In the genomic region with DNA sequence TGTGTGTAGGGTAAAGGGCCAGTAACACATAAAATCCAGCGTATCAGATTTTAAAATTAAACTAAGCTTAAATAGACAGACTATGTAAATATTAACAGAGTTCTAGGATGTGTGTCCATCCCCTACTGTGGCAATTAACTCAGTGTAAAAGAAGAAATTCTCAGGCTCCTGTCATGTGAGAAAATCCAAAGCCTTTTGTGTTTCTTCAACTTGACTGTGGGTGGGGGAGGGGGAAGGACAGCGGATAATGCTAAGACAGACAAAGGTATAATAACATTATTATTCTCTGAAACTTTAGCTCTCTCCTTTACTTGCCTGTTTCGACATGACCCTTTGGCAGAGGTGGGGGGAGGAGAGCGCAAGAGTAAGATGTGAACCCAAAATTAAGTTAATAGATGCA, we compare ENCODE assay signal across 20 mouse cellular contexts. TPM values are rescaled to one million over a fixed set of nuclear protein-coding genes. Genes with fewer than 3 reads are reported as not detected.
DNase-seq lines count a peak whose midpoint lies in the region; ATAC-seq and TF ChIP-seq lines count a peak whose summit lies in the region.
"Had no signal": no experiment of that assay in that cellular context is flagged by ENCODE, and none has a peak within 500 bp of the region (broad histone marks: within the 10 kb centered on the region; RNA-seq: fewer than 3 reads in every experiment).

No protein-coding gene starts in this region.

- no peak overlapping the region for H3K9ac ChIP-seq in forebrain, postnatal 0 days
- no peak overlapping the region for H3K9ac ChIP-seq in midbrain, embryonic 11.5 days (ENCODE audit: low read length)
- no peak overlapping the region for H3K9ac ChIP-seq in midbrain, postnatal 0 days (replicated peaks; ENCODE audit: low read length, poor library complexity, severe bottlenecking)
- H3K9ac ChIP-seq in forebrain, embryonic 13.5 days = 0 out of 2 replicates have a peak overlapping the region, but pooled peaks have one; percentile 1
- H3K9ac ChIP-seq in midbrain, embryonic 14.5 days (replicated peaks; ENCODE audit: low read length) = no peak overlapping the region
- H3K9ac ChIP-seq: embryonic facial prominence, embryonic 15.5 days; heart, embryonic 15.5 days; hindbrain, embryonic 15.5 days; neural tube, embryonic 12.5 days had no signal

- peak; percentile 23 for DNase-seq in forebrain, embryonic 10.5 days (ENCODE audit: extremely low spot score, low spot score)
- DNase-seq in forebrain, postnatal 0 days = no peak
- DNase-seq in midbrain, embryonic 11.5 days (ENCODE audit: low spot score, missing footprints) = no peak
- DNase-seq in midbrain, postnatal 0 days (ENCODE audit: low spot score) = no peak
- DNase-seq in midbrain, embryonic 14.5 days = peak; percentile 60
- no peak for DNase-seq in right cerebral cortex, postnatal 14 days
- DNase-seq: adrenal gland, adult 8-10 months; cerebellum, adult 11-12 months; cerebellum, postnatal 25 days; heart, adult 2 months; lung, adult 18-20 months; thymus, adult 18-20 months had no signal

- WGBS in forebrain, embryonic 10.5 days = 42% methylated on average over 4 of the region's 4 CpGs
- WGBS in forebrain, postnatal 0 days = 16% methylated on average over 4 of the region's 4 CpGs
- 31% methylated on average over 4 of the region's 4 CpGs for WGBS in midbrain, embryonic 11.5 days
- 33% methylated on average over 4 of the region's 4 CpGs for WGBS in midbrain, postnatal 0 days
- whole genome bisulfite sequencing in forebrain, embryonic 13.5 days = 8% methylated on average over 4 of the region's 4 CpGs
- 17% methylated on average over 4 of the region's 4 CpGs for WGBS in midbrain, embryonic 14.5 days

- no peaks in the 10 kb centered on the region for H3K9me3 ChIP-seq in forebrain, embryonic 10.5 days
- H3K9me3 ChIP-seq in forebrain, postnatal 0 days (ENCODE audit: low read length) = no peaks in the 10 kb centered on the region
- no peaks in the 10 kb centered on the region for H3K9me3 ChIP-seq in midbrain, embryonic 11.5 days (ENCODE audit: control insufficient read depth, low read length)
- H3K9me3 ChIP-seq in midbrain, postnatal 0 days (ENCODE audit: low read length) = no peaks in the 10 kb centered on the region
- H3K9me3 ChIP-seq in forebrain, embryonic 13.5 days (replicated peaks) = no peaks in the 10 kb centered on the region
- H3K9me3 ChIP-seq in midbrain, embryonic 14.5 days (ENCODE audit: control insufficient read depth, low read length) = no peaks in the 10 kb centered on the region
- H3K9me3 ChIP-seq: embryonic facial prominence, embryonic 15.5 days; heart, embryonic 15.5 days; hindbrain, embryonic 15.5 days; neural tube, embryonic 12.5 days had no signal

- peak overlapping the region; percentile 23; the same call in 1 of the 2 replicates for H3K4me3 ChIP-seq in forebrain, embryonic 10.5 days
- no peak overlapping the region for H3K4me3 ChIP-seq in forebrain, postnatal 0 days (ENCODE audit: low read depth, low read length)
- no peak overlapping the region for H3K4me3 ChIP-seq in midbrain, embryonic 11.5 days (ENCODE audit: low read depth, low read length)
- H3K4me3 ChIP-seq in midbrain, postnatal 0 days (ENCODE audit: low read depth, low read length) = no peak overlapping the region
- no peak overlapping the region for H3K4me3 ChIP-seq in forebrain, embryonic 13.5 days
- H3K4me3 ChIP-seq in midbrain, embryonic 14.5 days (replicated peaks; ENCODE audit: low read depth, low read length) = no peak overlapping the region
- H3K4me3 ChIP-seq: embryonic facial prominence, embryonic 15.5 days; heart, adult 2 months; heart, embryonic 15.5 days; hindbrain, embryonic 15.5 days; neural tube, embryonic 12.5 days had no signal

- H3K27ac ChIP-seq in forebrain, embryonic 10.5 days = peak overlapping the region; percentile 83
- H3K27ac ChIP-seq in forebrain, postnatal 0 days (ENCODE audit: low read depth, low read length) = no peak overlapping the region
- peak overlapping the region; percentile 59; the same call in 1 of the 2 replicates for H3K27ac ChIP-seq in midbrain, embryonic 11.5 days (ENCODE audit: low read depth, low read length)
- H3K27ac ChIP-seq in midbrain, postnatal 0 days (ENCODE audit: low read depth, low read length) = no peak overlapping the region
- H3K27ac ChIP-seq in forebrain, embryonic 13.5 days = peak overlapping the region; percentile 71
- no peak overlapping the region for H3K27ac ChIP-seq in midbrain, embryonic 14.5 days (replicated peaks; ENCODE audit: low read depth, low read length)
- H3K27ac ChIP-seq: embryonic facial prominence, embryonic 15.5 days; heart, adult 2 months; heart, embryonic 15.5 days; hindbrain, embryonic 15.5 days; neural tube, embryonic 12.5 days had no signal

- ATAC-seq in forebrain, postnatal 0 days = no peak
- ATAC-seq in midbrain, embryonic 11.5 days (ENCODE audit: low FRiP score) = peak; percentile 62; the same call in 1 of the 2 replicates
- no peak for ATAC-seq in midbrain, postnatal 0 days (ENCODE audit: low FRiP score)
- ATAC-seq in forebrain, embryonic 13.5 days = no peak
- ATAC-seq in midbrain, embryonic 14.5 days (ENCODE audit: low FRiP score, low TSS enrichment) = no peak
- ATAC-seq in monocyte, adult 5-6 weeks (replicated peaks; ENCODE audit: insufficient number of reproducible peaks, low FRiP score, low TSS enrichment, poor library complexity, severe bottlenecking) = no peak

- peaks cover 63% of the 10 kb centered on the region for H3K36me3 ChIP-seq in forebrain, embryonic 10.5 days (replicated peaks)
- H3K36me3 ChIP-seq in forebrain, postnatal 0 days (ENCODE audit: insufficient read depth) = no peaks in the 10 kb centered on the region
- H3K36me3 ChIP-seq in midbrain, embryonic 11.5 days (ENCODE audit: control insufficient read depth, insufficient read depth, low read length) = no peaks in the 10 kb centered on the region
- H3K36me3 ChIP-seq in midbrain, postnatal 0 days (ENCODE audit: insufficient read depth, low read length) = no peaks in the 10 kb centered on the region
- peaks cover 3% of the 10 kb centered on the region; the same call in 1 of the 2 replicates for H3K36me3 ChIP-seq in forebrain, embryonic 13.5 days (ENCODE audit: poor library complexity, severe bottlenecking)
- 0 out of 2 replicates have a peak, but pooled peaks cover 6% of the 10 kb centered on the region for H3K36me3 ChIP-seq in midbrain, embryonic 14.5 days (ENCODE audit: control insufficient read depth, insufficient read depth, low read length)
- H3K36me3 ChIP-seq: hindbrain, embryonic 15.5 days had no signal

- H3K4me2 ChIP-seq in forebrain, postnatal 0 days (ENCODE audit: low read depth) = no peak overlapping the region
- H3K4me2 ChIP-seq in midbrain, embryonic 11.5 days = peak overlapping the region; percentile 18; the same call in 1 of the 2 replicates
- H3K4me2 ChIP-seq in midbrain, postnatal 0 days (ENCODE audit: low read depth, low read length, poor library complexity, severe bottlenecking) = no peak overlapping the region
- peak overlapping the region; percentile 26 for H3K4me2 ChIP-seq in forebrain, embryonic 13.5 days
- H3K4me2 ChIP-seq in midbrain, embryonic 14.5 days (ENCODE audit: low read length) = peak overlapping the region; percentile 6; the same call in 1 of the 2 replicates
- H3K4me2 ChIP-seq: embryonic facial prominence, embryonic 15.5 days; heart, embryonic 15.5 days; hindbrain, embryonic 15.5 days had no signal

- no peak for TF ChIP-seq CTCF in forebrain, postnatal 0 days (IDR thresholded peaks at IDR 0.05; ENCODE audit: low read depth)
- TF ChIP-seq CTCF in midbrain, postnatal 0 days (IDR thresholded peaks at IDR 0.05) = no peak

- peaks cover 91% of the 10 kb centered on the region for H3K4me1 ChIP-seq in forebrain, embryonic 10.5 days
- H3K4me1 ChIP-seq in forebrain, postnatal 0 days (ENCODE audit: insufficient read depth) = peaks cover 29% of the 10 kb centered on the region
- H3K4me1 ChIP-seq in midbrain, embryonic 11.5 days (ENCODE audit: control insufficient read depth, insufficient read depth, low read length) = peaks cover 58% of the 10 kb centered on the region
- H3K4me1 ChIP-seq in midbrain, postnatal 0 days (ENCODE audit: insufficient read depth, low read length) = peaks cover 18% of the 10 kb centered on the region; the same call in 1 of the 2 replicates
- peaks cover 92% of the 10 kb centered on the region for H3K4me1 ChIP-seq in forebrain, embryonic 13.5 days
- peaks cover 60% of the 10 kb centered on the region for H3K4me1 ChIP-seq in midbrain, embryonic 14.5 days (ENCODE audit: control insufficient read depth, insufficient read depth, low read length)

- H3K27me3 ChIP-seq in forebrain, embryonic 10.5 days (ENCODE audit: poor library complexity, severe bottlenecking) = no peaks in the 10 kb centered on the region
- H3K27me3 ChIP-seq in forebrain, postnatal 0 days (ENCODE audit: insufficient read depth, low read length) = no peaks in the 10 kb centered on the region
- no peaks in the 10 kb centered on the region for H3K27me3 ChIP-seq in midbrain, embryonic 11.5 days (ENCODE audit: control insufficient read depth, insufficient read depth, low read length)
- H3K27me3 ChIP-seq in midbrain, postnatal 0 days (ENCODE audit: insufficient read depth, low read length) = no peaks in the 10 kb centered on the region
- no peaks in the 10 kb centered on the region for H3K27me3 ChIP-seq in forebrain, embryonic 13.5 days
- no peaks in the 10 kb centered on the region for H3K27me3 ChIP-seq in midbrain, embryonic 14.5 days (ENCODE audit: control insufficient read depth, insufficient read depth, low read length)
- H3K27me3 ChIP-seq: embryonic facial prominence, embryonic 15.5 days; heart, embryonic 15.5 days; hindbrain, embryonic 15.5 days; neural tube, embryonic 12.5 days had no signal

RNA-seq across cellular contexts. Expression of a gene that starts 50.6 kb away (rescaled TPM):
- polyA plus RNA-seq in forebrain, embryonic 10.5 days (2016; fragmentation: Nextera tagmentation; extraction: Ambion mirVana) = 55.7 and 61.4 TPM in 2 replicates
- total RNA-seq in forebrain, postnatal 0 days (2014; rRNA removed) = 36.9 and 47.6 TPM in 2 replicates
- polyA plus RNA-seq in forebrain, postnatal 0 days (2015; fragmentation: Nextera tagmentation; extraction: Ambion mirVana) = 13.4 and 17.1 TPM in 2 replicates
- 85.3 and 92.0 TPM in 2 replicates for polyA plus RNA-seq in midbrain, embryonic 11.5 days (2014; fragmentation: Nextera tagmentation; extraction: Ambion mirVana)
- total RNA-seq in midbrain, postnatal 0 days (2014; rRNA removed) = 32.6 and 37.2 TPM in 2 replicates
- 10.7 and 12.1 TPM in 2 replicates for polyA plus RNA-seq in midbrain, postnatal 0 days (2015; fragmentation: Nextera tagmentation; extraction: Ambion mirVana)
- 47.9 and 56.7 TPM in 2 replicates for polyA plus RNA-seq in forebrain, embryonic 13.5 days (2015; fragmentation: Nextera tagmentation; extraction: Ambion mirVana)
- 15.4 and 28.1 TPM in 2 replicates for polyA plus RNA-seq in midbrain, embryonic 14.5 days (2014; fragmentation: Nextera tagmentation; extraction: Ambion mirVana)
- not detected in 3 replicates for total RNA-seq in monocyte, adult 5-6 weeks (2017)
- total RNA-seq: CH12.LX; megakaryocyte-erythroid progenitor cell, adult 5-6 weeks had no signal

RNA-seq across cellular contexts. Expression of a gene that starts 51.6 kb away (rescaled TPM):
- 125 and 133 TPM in 2 replicates for polyA plus RNA-seq in forebrain, embryonic 10.5 days (2016; fragmentation: Nextera tagmentation; extraction: Ambion mirVana)
- total RNA-seq in forebrain, postnatal 0 days (2014; rRNA removed) = 63.3 and 80.3 TPM in 2 replicates
- 32.4 and 35.2 TPM in 2 replicates for polyA plus RNA-seq in forebrain, postnatal 0 days (2015; fragmentation: Nextera tagmentation; extraction: Ambion mirVana)
- 118 and 131 TPM in 2 replicates for polyA plus RNA-seq in midbrain, embryonic 11.5 days (2014; fragmentation: Nextera tagmentation; extraction: Ambion mirVana)
- total RNA-seq in midbrain, postnatal 0 days (2014; rRNA removed) = 58.6 and 64.8 TPM in 2 replicates
- polyA plus RNA-seq in midbrain, postnatal 0 days (2015; fragmentation: Nextera tagmentation; extraction: Ambion mirVana) = 25.9 and 29.1 TPM in 2 replicates
- polyA plus RNA-seq in forebrain, embryonic 13.5 days (2015; fragmentation: Nextera tagmentation; extraction: Ambion mirVana) = 104 and 106 TPM in 2 replicates
- 59.2 and 75.2 TPM in 2 replicates for polyA plus RNA-seq in midbrain, embryonic 14.5 days (2014; fragmentation: Nextera tagmentation; extraction: Ambion mirVana)
- total RNA-seq in monocyte, adult 5-6 weeks (2017) = 34.8 to 40.1 TPM (median 35.2 TPM) in 3 replicates

Comparison
In these comparisons a context has a peak if more than half of its experiments do, and no peak if none do; other contexts are left out.
1. DNase-seq: peak in forebrain, embryonic 10.5 days (single experiment) and midbrain, embryonic 14.5 days (single experiment); none in forebrain, postnatal 0 days (single experiment), midbrain, embryonic 11.5 days (single experiment), midbrain, postnatal 0 days (single experiment) and right cerebral cortex, postnatal 14 days (single experiment).
2. H3K27ac ChIP-seq: peak in forebrain, embryonic 10.5 days (single experiment), midbrain, embryonic 11.5 days (single experiment) and forebrain, embryonic 13.5 days (single experiment); none in forebrain, postnatal 0 days (single experiment), midbrain, postnatal 0 days (single experiment) and midbrain, embryonic 14.5 days (single experiment).
3. H3K4me2 ChIP-seq: peak in midbrain, embryonic 11.5 days (single experiment), forebrain, embryonic 13.5 days (single experiment) and midbrain, embryonic 14.5 days (single experiment); none in forebrain, postnatal 0 days (single experiment) and midbrain, postnatal 0 days (single experiment).